Mouse (Mus musculus) liver, adult 2 months (tissue): ENCODE data around the gene Limk2.

Experiments
- CTCF ChIP-seq: fragments of 200-500 bp; IDR thresholded peaks from 2 replicates; pipeline ENCODE4 v1.5.1; 2011; ENCODE audit warnings: low read depth, low read length, control low read depth
- POLR2A ChIP-seq: fragments of 200-500 bp; IDR thresholded peaks from 2 replicates; pipeline ENCODE4 v1.6.1; 2011; ENCODE audit warnings: low read length, control low read depth; ENCODE audit not compliant: insufficient read depth; ENCODE audit errors: extremely low read depth

DNA sequence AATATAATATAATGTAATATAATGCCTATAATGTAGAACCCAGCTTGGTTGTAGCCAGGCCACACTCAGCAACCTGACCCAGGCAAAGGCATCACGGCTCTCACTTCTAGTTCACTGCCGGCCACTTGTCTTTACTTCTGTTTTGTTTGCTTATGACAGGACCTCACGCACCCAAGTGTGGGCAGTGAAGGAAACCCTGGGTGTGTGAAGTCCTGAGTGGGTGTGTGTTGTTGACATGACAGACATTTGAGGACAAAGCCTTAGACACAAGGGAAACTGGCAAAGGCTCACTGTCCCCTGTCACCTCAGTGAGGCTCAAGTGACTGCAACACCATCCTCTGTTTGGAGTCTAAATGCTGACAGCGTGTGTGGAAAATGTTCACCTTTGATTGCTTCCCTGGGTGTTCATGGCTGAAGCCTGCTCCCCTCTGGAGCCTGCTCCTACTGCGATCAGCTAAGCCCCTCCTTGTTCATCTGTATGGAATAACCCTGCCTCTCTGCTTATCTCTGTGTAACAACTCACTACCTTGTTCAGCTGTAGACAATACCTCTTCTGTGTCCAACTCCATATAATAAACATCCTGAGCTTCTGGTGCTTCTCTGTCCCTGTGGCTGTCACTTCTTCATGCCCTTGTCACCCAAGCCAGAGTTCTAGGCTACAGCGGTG is 27.7 kb downstream of the Limk2 start:
- no peak for TF ChIP-seq CTCF
- TF ChIP-seq POLR2A = no peak
